Mouse (Mus musculus): ENCODE data around the gene Crabp2.

GRCm38 (mm10) chr3:87949266-87949954 lies 944 bp downstream of the Crabp2 start:
- TF ChIP-seq KAT2A (IDR thresholded peaks at IDR 0.05; ENCODE audit: insufficient replicate concordance, low read length) (no peak), JUN (IDR thresholded peaks at IDR 0.05; ENCODE audit: insufficient read depth, low read depth, low read length) (no peak), CTCF (conservative IDR thresholded peaks at IDR 0.05 in 1 of 2, IDR thresholded peaks at IDR 0.05 in 1 of 2; ENCODE audit: low read depth in 2 of 2, low read length in 2 of 2) (no peak), RCOR1 (conservative IDR thresholded peaks at IDR 0.05; ENCODE audit: low read depth, low read length) (no peak), UBTF (IDR thresholded peaks at IDR 0.05; ENCODE audit: low read depth, low read length) (no peak), JUND (conservative IDR thresholded peaks at IDR 0.05; ENCODE audit: low read depth, low read length) (no peak), MXI1 (IDR thresholded peaks at IDR 0.05; ENCODE audit: low read depth, low read length) (no peak), E2F4 (IDR thresholded peaks at IDR 0.05; ENCODE audit: insufficient replicate concordance, low read depth, low read length) (no peak)
